Mouse (Mus musculus) cerebellum, adult 2 months (tissue): ENCODE measurements at regions not wholly inside any gene's neighbourhood (a gene's known extent, or its start where the extent isn't known, plus 50 kb on each side); places are given as distances from the start of the nearest gene placed in this dataset.

Source experiments
- CTCF ChIP-seq: fragments of 200-500 bp; IDR thresholded peaks from 2 replicates; pipeline ENCODE4 v1.5.1; 2011; ENCODE audit warnings: low read depth, mild to moderate bottlenecking, control low read depth, low read length, moderate library complexity, borderline replicate concordance; ENCODE audit not compliant: insufficient read depth
- POLR2A ChIP-seq: fragments of 200-500 bp; IDR thresholded peaks from 2 replicates; pipeline ENCODE4 v1.6.1; 2011; ENCODE audit warnings: low read length, control low read depth, borderline replicate concordance; ENCODE audit not compliant: insufficient read depth

- TF ChIP-seq CTCF, result no peak
- no peak for TF ChIP-seq POLR2A
These were observed 225.0 kb downstream of the Tex36 start for GRCm38 (mm10) chr7:133376833-133377484.
